Mouse (Mus musculus): ENCODE measurements at regions not wholly inside any gene's neighbourhood (a gene's known extent, or its start where the extent isn't known, plus 50 kb on each side); places are given as distances from the start of the nearest gene placed in this dataset.

GRCm38 (mm10) chr15:25305801-25306200, 107.8 kb downstream of the Basp1 start:
- no peak for DNase-seq (ENCODE audit: low spot score)

GRCm38 (mm10) chr15:25303379-25303778, 110.2 kb downstream of the Basp1 start:
- DNase-seq (ENCODE audit: low spot score): no peak

- no peak for DNase-seq (ENCODE audit: low spot score)
Observed at GRCm38 (mm10) chr15:25302671-25303294, 110.8 kb downstream of the Basp1 start.

GRCm38 (mm10) chr15:25301810-25302209, 111.8 kb downstream of the Basp1 start:
- no peak for DNase-seq (ENCODE audit: low spot score)

- no peak for DNase-seq (ENCODE audit: low spot score)
Observed at GRCm38 (mm10) chr15:25297278-25297677, 116.3 kb downstream of the Basp1 start.

- no peak for DNase-seq (ENCODE audit: low spot score)
Observed at GRCm38 (mm10) chr15:25296714-25297113, 116.8 kb downstream of the Basp1 start.

DNA sequence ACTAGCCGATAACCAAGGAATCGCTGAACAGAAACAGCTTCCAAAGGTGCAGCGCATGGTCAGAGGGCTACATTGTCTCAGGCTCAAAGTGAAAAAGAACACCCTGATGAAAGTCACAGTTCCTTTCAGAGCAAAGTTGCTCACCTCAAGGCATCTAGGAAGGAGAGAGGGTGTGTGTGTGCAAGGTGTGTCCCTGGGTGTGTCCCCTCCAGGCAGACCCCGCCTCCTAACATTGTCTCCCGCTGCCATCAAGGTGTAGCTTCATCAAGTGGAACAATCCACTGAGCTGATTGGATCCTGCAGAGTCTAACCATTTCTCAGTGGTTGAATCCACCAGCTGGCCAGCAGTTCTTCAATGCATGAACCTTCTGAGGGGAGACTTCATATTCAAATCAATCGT, 117.8 kb downstream of the Basp1 start:
- no peak for DNase-seq (ENCODE audit: low spot score)

DNA sequence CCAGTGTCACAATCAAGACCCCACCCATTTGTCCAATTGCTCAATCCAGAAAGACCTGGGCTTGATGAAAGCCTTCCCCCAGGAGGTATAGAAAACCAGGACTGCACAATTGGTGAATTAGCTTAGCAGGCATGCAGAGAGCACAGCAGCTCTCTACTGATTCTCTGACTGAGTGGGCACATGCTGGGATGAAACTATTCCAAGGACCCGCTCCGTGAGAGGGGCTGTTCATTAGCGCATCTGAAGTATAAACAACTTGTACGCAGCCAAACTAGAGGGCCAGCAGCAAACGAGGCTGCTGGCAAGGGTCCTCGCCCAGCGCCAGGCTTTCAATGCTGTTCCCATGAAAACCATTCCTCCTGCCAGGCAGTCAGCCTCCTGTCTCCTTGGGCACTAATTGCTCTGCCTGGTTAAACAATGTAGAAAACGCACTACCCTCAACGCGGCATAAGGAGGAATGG, 122.3 kb downstream of the Basp1 start:
- DNase-seq (ENCODE audit: low spot score): no peak

- no peak for DNase-seq (ENCODE audit: low spot score)
Observed at GRCm38 (mm10) chr15:25287850-25288249, 125.7 kb downstream of the Basp1 start.

GRCm38 (mm10) chr15:25284354-25285199, 129.0 kb downstream of the Basp1 start:
- no peak for DNase-seq (ENCODE audit: low spot score)

- DNase-seq (ENCODE audit: low spot score): no peak
Observed at GRCm38 (mm10) chr15:25283713-25284112, 129.9 kb downstream of the Basp1 start.

DNA sequence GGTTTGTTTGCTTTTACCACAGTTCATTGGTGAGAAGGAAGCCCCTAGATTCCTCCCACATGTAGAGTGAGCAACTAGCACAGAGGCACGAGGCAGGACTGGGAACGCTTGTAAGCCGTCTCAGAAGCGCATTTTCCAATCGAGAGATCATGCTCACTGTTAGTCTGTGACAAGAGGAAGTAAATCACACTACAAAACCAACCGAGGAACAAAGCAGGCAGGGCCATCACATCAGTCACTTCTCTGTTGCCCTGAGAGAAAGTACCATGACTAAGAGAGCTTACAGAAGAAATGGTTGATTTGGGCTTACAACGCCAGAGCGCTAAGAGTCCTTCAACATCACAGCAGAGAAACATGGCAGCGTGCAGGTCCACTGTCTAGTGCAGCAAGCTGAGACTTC, 131.2 kb downstream of the Basp1 start:
- DNase-seq (ENCODE audit: low spot score): no peak

DNA sequence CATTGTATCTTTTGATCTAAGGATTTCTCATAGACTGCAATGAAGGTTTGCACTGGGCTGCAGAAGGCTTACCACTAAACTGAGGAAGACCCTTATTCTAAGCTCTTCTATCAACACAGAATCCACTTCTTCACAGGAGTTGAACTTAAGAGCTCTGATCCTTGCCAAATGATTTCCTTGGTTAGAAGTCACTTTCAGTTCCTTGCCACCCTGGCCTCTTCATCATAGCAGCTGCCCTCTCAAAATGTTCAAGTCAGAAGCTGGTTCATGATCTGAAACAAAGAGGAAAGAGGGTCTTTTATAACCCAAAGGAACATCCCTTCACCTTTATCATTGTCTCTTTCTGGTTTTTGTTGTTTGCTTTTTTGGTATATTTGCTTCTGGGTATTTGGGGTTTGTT, 131.6 kb downstream of the Basp1 start:
- DNase-seq (ENCODE audit: low spot score): no peak

GRCm38 (mm10) chr15:25278317-25279156, 135.0 kb downstream of the Basp1 start:
- no peak for DNase-seq (ENCODE audit: low spot score)

DNA sequence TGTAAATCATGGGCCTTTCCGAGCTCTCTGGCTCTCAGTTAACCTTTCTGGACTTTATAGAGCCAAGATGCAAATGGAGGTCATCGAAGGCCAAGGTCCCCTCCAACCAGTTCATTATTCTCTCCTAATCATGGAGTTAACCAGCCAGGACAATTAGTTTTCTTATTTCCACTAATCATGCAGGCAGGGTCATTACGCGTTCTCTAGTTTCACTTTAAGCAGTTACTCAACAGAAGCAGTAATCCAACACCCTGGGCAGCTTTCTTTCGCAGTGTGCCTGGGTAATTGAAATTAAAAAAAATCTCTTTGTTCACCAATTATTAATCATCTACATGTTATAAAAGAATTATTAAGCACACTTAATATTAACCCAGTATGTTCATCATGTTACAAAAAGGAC, 137.3 kb downstream of the Basp1 start:
- DNase-seq (ENCODE audit: low spot score): no peak

GRCm38 (mm10) chr15:25271886-25272285, 141.7 kb downstream of the Basp1 start:
- no peak for DNase-seq (ENCODE audit: low spot score)

DNA sequence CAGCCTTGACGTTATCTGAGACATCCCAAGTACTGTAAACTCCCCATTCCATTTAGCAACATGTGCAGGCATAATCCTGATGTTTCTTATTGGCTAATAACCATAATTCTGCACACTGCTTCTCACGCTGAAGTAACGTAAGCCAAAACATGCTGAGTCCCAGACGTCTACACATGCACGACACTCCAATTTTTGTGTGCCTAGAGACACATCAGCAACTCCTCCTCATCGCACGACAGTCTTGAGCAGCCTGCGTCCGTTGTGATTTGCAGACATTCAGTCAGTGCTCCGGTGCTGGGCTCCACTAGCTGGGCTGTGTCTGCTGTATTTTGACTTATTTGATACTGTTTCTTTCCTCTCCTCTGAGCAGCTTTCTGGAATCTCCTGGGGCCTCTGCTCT, 143.2 kb downstream of the Basp1 start:
- no peak for DNase-seq (ENCODE audit: low spot score)

- peak; percentile 52 for DNase-seq (ENCODE audit: low spot score)
Observed at GRCm38 (mm10) chr15:25269345-25269996, 144.1 kb downstream of the Basp1 start.

- no peak for DNase-seq (ENCODE audit: low spot score)
Observed at GRCm38 (mm10) chr15:25268436-25268835, 145.1 kb downstream of the Basp1 start.

DNA sequence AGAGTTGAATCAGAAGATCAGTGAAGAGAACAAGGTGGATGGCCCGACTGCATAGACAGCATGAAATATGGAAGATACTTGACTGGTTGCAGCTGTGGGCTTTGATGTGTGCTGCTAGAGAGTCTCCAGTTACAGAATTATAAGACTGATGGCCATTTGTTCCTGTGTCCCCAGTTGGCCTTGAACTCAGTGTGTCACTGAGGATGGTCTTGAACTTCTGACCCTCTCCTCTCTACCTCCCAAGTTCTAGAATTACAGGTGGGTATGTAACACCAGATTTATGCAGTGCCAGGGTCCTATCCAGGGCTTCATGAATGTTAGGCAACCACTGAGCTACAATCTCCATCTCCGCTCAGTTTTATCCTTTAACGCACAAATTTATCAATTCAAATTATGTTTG, 146.1 kb downstream of the Basp1 start:
- DNase-seq (ENCODE audit: low spot score): no peak

DNA sequence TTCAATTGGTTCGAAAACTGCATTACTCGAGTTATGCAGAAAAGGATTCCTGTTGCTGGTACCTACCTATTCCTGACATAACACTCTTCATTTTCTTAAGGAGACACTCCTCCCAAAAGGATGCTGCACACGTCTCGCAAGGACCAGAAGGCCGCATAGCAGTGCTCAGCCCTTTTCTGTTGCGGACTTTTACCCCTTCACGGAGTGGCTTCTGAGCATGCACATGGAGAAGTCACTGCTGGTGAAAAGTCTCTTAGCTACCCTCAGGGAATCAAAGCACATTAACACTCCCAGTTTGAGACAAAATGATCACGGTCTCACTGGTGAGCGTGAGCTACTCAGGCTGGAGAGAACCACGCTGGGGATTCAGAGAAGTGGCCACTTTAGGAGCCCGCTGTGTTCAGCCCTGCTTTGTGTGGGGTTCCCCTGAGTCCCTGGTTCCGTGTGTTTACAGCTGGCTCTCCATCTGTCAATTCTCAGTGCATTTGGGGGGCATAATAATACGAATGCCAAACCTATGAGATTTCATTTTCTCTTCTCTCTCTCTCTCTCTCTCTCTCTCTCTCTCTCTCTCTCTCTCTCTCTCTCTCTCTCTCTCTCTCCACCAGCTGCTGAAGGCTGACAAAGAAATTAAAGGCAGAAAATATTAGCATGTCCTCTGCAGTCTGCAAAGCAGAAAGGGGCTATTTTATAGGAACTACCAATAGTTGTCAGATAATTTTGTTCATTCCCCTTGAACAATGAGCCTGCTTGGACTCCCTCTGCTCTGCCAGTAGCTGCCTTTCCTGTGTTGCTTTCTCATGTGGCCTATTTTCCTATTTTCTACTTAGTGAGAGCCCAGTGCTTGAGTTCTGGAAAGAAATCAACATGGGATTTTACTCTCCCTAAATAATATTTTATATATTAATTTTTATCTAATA, 160.7 kb downstream of the Basp1 start:
- DNase-seq (ENCODE audit: low spot score): no peak

All from T-cell, adult 2 months (primary cell).